Mouse (Mus musculus) liver, adult 2 months (tissue): ENCODE data around the gene Fbxl18.

ENCODE experiments used
- CTCF ChIP-seq: fragments of 200-500 bp; IDR thresholded peaks from 2 replicates; pipeline ENCODE4 v1.5.1; 2011; ENCODE audit warnings: low read depth, low read length, control low read depth
- POLR2A ChIP-seq: fragments of 200-500 bp; IDR thresholded peaks from 2 replicates; pipeline ENCODE4 v1.6.1; 2011; ENCODE audit warnings: low read length, control low read depth; ENCODE audit not compliant: insufficient read depth; ENCODE audit errors: extremely low read depth

GRCm38 (mm10) chr5:142916593-142916992, 21.4 kb upstream of the Fbxl18 start:
- no peak for TF ChIP-seq CTCF
- no peak for TF ChIP-seq POLR2A
